Mouse (Mus musculus) brain, embryonic 14.5 days (tissue): ENCODE measurements at regions not wholly inside any gene's neighbourhood (a gene's known extent, or its start where the extent isn't known, plus 50 kb on each side); places are given as distances from the start of the nearest gene placed in this dataset.

Experiments used
- CTCF ChIP-seq: fragments of 200-500 bp; IDR thresholded peaks from 2 replicates; pipeline ENCODE4 v1.5.1; 2012; ENCODE audit warnings: inconsistent platforms, mild to moderate bottlenecking, moderate library complexity, borderline replicate concordance; ENCODE audit not compliant: insufficient read depth, insufficient read length; ENCODE audit errors: extremely low read depth
- POLR2A ChIP-seq: fragments of 200-500 bp; IDR thresholded peaks from 2 replicates; pipeline ENCODE4 v1.6.1; 2012; ENCODE audit warnings: mild to moderate bottlenecking, inconsistent platforms, borderline replicate concordance; ENCODE audit not compliant: poor library complexity, insufficient read depth, insufficient read length, severe bottlenecking; ENCODE audit errors: extremely low read depth

DNA sequence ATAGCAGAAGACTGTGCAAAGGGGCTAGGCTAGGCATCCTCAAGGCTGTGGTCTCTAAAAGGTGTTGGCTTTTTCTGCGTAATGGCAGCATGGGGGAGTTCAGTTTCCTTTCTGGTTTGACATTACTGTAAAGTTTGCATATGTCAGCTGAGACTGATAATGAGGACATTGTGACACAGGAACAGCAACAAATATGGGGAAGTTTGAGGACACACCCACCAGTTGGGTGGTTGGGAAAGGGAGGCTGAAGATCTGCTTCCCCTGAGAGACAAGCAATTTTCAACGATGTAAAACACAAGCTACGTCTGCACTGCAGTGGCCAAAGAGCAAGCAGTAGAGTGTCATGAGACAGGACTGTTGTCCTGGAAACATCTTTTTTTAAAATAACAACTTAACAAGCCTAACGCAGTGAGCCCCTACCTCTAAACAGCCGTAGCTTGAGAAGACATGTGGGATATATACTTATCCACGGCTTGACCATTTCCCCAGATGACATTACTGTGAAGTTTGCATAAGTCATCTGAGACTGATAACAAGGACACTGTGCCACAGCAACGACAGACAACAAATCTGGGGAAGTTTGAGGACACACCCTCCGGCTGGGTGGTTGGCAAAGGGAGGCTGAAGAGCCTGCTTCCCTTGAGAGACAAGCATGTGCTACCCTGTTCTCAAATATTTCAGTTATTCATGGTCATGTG is 173.8 kb downstream of the Plk2 start:
- TF ChIP-seq CTCF: no peak
- TF ChIP-seq POLR2A: no peak
